Mouse (Mus musculus) layer of hippocampus, adult 9-10 months (tissue): ENCODE measurements around the gene Acap2.

Source experiments
- DNase-seq: peaks from one replicate; pipeline ENCODE4 v3.0.0; 2022; ENCODE audit warnings: low spot score

Gene Acap2

DNA sequence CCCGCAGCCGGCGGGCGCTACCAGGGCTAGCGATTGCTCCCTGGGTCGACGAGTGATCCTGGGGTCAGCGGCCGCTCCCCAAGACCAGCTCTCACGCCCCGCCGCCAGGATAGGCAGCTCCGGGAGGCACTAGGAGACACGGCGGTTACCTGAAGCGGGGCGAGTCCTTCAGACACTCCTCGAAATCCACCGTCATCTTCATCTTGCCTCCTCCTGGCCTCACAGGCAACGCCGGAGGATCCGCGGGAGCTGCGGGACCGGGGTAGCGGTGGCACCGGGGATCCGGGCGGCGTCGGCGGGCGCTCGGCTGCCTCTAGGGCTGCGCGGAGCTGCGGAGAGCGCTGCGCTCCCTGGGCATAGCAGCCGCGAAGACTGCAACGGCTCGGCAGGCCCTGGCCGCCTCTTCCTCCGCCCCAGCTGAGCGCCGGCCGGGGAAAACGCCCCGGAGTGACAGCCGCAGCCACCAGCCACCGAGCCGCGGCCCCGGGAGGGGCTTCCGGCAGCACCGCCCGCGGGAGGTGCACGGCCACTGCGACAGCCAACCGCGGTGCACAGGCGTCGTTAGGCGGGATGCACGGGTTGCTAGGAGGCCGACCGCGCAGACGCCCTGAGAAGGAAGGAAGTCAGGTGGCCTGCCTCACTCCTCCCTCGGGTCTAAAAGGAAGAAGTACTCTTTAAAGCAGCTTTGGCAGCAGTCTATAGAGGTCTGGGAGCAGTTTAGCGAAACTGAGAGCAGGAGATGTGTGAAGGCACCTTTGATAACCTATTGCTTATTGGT is at the start of gene Acap2:
Acap2 (minus strand) TSS at position 456 of the 778 bp plus-strand sequence.
- peak; percentile 87 for DNase-seq

DNA sequence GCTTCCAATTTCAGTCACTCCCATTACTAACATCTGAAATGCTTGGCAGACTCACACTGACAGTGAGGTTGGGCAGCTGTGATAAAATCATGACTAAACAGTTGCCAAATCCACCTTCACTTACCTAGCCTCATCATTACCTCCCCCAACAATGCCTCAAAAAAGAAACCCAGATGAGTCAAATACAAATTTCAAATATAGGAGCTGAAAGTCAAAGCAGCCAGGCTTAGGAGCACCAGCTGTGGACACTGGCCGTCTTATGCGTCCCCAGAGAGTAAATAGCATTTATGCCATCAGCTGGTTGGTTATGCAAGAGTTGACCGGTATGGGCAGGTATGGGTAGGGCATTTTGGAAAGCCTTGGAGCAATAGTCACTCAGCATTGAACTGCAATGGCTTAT is 48.4 kb upstream of the Acap2 start:
- DNase-seq: no peak

DNA sequence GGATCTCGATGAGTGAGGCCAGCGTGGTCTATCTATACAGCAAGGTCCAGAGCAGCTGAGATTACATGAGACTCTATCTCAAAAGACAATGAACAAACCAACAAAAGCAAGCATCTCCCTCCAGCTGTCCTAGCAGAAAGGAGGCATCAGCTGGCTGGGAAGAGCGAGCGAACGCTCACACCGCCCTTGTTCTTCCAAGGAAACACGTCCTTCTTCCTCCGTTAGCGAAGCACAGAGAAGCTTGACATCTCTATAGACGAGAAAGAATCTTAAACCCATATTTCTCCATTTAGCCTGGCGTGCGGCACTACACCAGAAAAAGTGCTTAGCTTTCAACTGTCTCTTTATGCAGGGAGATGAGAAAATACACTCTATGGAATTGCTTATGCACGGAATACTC is 47.7 kb upstream of the Acap2 start:
- DNase-seq: no peak

DNA sequence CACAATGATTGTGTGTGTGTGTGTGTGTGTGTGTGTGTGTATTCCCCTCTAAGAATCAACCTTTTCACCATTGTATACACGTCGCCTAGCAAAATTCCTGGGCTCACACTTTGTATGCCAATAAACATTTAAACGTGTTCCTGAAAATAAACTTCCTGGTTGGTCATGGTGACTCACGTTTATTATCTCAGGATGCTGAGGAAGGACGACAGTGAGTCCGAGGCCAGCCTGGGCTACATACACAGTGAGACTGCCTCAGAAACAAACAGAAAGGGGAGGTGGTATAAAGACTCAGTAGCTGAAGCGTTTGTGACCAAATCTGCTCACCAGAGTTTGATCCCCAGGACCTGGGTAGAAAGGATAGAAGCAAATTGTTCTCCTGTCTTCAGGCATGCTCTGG is 46.4 kb upstream of the Acap2 start:
- DNase-seq: no peak

DNA sequence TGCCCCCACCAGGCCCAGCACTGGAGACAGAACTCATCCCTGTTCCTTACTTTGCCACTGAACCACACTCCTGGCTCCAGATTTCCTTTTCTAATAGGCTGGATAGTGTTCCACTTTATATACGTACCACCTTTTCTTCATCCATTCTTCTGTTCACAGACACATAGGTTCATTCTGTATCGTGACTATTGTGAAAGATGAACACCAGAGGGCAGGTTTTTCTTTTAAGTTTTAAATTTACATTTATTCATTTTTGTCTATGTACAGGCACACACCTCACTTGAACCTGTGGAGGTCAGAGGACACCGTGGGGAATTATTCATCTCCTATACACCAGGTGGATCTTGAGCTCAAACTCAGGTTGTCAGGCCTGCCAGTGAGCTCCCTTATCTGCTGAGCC is 43.0 kb upstream of the Acap2 start:
- no peak for DNase-seq

DNA sequence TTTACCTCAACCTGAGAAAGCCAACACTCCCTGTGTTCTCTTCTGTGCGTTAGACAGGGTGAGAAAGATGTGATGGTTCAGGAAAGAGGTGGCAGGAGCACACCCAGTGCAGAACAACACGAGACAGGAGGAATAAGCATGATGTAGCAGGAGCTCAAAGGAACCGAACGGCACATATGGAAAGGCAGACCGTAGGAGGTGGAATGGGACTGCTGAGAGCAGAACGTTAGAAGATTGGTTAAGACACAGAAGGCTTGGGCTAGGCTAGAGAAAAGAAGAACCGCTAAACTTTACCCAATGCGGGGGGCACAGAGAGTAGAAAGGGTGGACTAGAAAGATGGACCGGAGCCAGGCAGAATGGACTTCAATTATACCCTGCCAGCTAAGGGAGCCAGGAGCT is 40.4 kb upstream of the Acap2 start:
- DNase-seq: no peak

DNA sequence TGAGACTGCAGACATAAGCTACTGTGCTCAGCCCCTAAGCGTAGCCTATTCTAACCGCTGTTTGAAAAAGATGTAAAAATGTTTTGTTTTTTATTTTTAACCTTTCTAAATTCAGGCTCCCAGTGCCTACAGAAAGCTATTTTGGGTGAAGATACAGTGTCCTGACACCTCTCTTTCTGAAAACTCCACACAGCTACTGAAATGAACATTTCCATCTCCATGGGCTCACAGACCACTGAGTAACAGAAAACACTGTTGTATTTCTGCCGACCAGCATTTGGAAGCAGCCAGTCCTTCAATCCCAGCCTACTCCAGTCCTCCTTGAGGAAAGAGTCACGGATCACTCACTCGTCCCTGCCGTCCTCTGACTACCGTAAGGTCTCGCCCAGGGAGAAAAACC is 39.5 kb upstream of the Acap2 start:
- DNase-seq: no peak

DNA sequence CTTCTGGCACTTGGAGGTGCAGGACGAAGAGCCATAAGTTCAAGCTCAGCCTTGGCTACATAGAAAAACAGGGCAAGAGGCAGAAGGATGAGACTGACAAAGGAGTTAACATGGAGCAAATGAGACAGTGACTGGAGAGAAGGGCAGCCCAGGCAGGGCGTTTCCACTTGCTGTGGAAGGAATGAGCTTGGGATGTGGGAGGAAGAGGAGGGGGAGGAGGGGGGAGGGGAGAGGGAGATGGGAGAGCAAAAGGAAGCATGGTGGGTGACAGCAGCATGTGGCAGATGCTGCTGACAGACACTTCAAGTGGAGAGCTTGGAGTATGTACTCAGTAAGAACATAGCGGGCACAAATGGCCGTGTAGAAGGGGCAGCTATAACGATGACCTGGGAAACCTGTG is 37.2 kb upstream of the Acap2 start:
- DNase-seq: no peak

DNA sequence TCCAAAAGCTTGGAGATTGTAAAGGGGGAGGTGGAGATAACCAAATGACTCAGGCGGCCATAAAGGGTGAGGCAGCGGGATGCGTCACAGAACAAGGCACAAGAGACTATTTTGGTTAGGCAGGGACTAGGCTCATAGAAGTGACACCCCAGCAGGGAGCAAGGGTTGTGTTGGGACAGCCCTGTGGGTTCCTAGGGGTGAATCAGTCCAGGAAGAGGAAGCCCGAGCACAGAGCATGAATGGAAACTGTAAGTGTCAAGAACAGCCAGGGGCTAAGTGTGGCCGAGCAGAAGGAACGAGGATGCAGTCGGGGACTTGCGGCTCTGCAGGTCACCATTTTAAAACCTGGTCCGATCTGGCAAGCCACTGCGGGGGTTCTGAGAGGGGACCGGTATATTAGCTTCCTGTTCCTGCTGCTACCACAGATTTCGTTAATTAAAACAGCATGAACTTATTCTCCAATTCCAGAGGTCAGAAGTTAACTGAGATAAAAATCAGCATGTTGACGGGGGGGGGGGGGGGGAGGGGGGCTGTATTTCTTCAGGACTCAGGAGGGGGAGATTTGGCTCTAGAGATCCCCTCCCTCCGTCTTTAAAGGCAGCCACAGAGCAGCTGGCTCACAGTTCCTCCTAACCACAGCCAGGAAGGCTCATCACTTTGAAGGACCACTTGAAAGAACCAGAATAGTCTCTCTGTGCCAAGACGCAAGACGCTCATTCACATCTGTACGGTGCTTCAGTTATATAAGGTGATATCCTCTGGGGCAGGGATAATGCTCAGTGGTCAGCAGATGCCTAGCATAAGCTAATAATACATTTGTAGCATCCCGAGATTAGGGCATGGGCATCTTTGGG is 34.6 kb upstream of the Acap2 start:
- no peak for DNase-seq

DNA sequence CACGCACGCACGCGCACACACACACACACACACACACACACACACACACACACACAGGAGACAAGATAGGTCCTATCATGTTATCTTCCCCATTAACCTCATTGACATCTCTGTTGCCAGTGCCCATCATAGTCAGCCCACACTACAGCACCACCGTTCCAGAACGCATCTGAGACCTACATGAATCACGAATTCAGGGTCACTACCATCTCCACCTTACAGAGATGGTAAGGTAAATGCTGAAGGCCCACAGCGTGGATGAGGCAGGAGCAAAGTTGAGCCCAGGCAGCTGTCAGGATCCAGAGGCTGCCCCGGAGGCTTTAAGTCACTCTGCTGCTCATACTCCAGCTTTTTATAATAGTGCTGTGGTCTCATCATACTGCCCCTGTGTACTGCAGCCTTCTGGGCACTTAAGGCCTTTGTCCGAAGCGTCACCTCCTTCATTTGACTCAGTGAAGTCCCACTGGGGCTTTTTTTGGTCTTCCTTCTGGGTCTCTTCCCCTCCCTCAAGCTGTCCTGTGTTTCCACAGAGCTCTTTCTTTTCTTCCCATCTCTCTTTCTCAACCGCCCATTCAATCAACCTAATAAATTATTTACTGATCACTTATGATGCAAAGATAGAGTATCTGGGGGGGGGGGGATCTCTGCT is 33.9 kb upstream of the Acap2 start:
- no peak for DNase-seq

DNA sequence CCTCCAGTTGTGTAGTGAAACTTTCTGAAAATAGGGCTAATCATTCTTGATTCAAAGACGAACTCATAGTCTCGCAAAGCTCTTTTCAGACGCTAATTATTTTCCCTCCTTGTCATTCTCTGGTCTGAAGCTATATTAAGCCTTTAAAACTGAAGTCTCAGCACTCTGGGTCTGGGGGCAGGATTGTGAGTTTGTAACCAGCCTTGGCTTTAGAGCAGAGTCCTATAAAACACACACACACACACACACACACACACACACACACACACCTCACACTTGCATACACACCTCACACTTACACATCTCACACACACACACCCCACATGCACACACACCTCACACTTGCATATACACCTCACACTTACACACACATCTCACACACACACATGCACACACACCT is 33.3 kb upstream of the Acap2 start:
- DNase-seq: no peak

DNA sequence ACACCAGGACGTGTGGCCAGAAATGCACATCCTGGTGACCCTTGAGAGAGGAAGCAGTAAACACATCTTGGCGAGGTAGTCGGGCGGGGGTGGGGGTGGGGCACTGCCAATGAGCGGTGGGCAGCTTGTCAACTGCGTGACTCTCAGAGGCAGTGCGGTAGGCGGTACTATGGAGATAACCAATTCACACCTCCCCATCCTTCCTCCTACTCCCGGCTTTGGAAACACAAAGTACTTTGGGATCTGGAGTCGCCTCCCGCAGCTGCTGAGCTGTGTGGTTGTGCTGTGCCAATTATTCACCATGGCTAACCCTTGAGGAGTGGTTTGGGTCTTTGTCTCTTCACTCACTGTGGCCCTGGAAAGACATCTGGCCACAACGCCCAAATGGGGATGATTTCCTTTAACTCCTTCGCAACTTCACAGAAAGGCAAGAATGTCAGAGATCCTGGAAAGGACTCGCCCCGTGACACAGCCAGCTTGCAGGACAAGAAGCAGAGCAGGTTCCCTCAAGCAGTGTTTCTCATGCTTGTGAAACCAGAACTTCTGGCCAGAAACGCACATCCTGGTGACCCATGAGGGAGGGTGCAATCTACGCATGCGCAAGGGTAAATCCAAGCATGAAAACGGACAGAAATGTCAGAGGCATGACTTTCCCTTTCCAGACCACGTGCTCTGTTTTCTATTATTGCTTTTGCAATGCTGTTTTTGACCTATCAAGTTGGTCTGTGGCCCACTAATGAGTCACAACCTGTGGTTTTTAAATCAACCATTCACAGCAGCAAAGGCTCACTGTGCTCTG is 32.7 kb upstream of the Acap2 start:
- DNase-seq: peak; percentile 70

DNA sequence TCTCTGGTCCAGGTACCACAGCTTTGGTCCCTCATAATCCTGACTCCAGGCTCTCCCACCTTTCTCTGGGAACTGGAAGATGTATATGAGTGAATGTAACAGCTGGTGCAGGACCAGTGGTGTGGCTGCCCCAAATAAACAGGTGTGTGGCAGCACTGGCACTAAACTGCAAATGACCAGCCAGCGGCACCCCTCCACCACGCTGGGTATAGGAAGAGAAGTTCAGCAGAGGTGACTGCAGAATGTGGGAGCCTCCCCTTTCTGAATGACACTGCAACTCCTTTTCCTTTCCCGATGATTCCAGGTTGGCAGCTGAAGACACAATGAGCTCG is 32.1 kb upstream of the Acap2 start:
- no peak for DNase-seq

DNA sequence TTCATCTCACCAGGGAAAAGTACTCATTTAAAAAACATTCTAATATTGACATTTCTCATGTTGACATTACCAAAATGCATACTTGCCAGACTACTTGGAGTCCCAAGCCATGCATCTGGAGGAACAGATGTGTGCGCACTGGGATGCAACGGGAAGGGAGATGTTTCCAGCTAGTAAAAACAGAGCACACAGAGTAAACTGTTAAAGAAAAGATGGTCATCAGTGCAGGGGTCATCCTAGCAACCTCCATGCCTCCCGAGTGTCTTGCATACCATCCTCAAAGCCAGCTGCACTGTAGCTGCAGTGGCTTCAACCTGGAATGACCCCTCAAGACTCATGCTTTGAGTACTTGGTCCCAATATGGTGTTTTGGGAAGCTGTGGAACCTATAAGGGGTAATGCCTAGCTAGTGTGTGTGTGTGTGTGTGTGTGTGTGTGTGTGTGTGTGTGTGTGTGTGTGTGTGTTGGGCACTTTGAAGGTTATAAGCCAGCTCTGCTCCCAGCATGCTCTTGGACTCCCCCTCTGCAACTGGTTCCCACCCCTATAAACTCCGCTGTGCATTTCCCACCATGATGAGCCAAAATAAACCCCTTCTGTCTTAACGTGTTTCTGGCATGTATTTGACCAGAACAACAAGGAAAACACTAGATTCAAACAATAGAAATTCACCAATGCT is 31.6 kb upstream of the Acap2 start:
- DNase-seq: no peak

DNA sequence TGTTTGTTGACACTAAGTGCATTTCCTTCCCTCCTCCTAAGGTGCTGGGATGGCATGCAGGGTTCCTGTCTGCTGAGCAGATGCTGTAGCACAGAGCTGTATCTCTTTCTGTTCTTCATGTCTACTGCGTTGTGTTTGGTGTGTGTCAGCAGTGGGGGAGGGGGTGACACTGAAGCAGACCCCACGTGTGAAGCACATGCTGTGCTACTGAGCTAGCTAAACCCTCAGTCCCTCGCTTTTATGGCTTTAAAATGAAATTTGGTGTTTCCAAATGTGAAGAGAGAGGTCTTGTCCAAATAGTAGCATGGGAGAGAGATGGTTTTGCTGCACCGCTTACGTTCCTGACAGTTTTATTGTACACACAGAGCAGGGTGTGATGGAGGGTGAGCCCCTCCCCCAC is 30.5 kb upstream of the Acap2 start:
- DNase-seq: no peak

DNA sequence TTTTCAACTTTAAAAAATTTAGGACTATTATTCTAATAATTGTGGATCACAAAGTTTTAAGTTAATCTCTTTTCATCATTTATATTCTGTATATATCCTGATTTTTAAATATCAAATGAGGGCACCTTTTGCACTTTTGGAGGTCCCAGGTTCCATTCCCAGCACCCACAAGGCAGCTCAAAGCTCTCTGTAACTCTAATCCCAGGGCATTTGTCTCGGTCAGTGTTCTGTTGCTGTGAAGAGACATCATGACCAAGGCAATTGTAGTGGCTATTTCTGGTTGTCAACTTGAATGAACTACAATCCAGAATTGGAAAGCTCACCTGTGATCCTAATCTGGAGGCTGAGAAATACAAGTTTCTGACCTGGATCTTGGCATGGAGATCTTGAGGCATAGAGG is 26.7 kb upstream of the Acap2 start:
- DNase-seq: no peak

DNA sequence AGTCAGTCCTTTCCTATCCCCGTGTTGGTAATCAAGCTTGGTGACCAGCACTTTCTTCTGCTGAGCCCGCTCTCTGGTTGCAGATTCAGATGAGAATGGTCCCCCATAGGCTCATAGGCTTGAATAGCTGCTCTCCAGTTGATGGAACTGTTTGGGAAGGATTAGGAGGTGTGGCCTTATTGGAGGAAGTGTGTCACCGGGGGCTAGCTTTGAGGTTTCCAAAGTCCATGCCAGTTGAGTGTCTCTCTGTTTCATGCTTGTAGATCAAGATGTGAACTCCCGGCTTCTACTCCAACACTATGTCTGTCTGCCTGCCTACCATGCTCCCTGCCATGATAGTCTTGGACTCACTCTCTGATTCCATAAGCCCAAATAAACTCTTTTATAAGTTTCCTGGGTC is 14.2 kb upstream of the Acap2 start:
- no peak for DNase-seq

DNA sequence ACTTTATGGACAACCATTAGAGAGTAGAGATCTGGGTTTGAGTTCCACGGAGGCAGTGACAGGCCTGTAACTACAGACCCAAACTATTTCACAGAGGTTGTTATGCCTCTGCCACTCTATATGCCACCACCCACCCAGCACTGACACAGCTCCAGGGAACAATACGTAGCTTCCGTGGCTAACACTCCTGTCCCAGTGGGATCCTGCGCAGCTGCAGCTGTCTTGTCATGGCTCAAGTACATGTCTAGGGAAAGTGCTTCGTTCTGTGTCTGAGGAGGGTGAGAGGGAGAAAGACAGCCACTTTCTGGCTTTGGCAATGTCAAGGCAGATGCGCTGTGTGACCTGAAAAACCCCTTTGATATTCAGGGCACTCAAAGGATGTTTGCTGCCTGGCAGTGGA is 12.4 kb upstream of the Acap2 start:
- DNase-seq: no peak

DNA sequence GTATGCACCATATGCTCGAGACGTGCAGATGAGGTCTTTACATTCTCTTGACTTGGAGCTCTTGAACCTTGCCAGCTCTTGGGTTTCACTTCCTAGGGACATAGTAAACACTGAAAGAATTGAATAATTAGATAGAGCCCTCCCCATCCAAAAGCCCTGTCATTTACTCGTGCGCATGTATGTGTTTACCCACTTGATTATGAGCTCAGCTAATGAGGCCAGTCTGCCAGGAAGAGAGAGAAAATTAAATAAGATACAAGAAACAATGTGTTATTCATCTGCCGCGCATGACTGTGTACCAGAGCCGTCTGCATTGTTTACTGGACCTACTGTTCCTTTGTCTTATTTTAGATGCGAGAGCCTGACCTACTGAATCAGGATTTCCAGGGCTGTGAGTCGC is 10.5 kb upstream of the Acap2 start:
- DNase-seq: no peak

DNA sequence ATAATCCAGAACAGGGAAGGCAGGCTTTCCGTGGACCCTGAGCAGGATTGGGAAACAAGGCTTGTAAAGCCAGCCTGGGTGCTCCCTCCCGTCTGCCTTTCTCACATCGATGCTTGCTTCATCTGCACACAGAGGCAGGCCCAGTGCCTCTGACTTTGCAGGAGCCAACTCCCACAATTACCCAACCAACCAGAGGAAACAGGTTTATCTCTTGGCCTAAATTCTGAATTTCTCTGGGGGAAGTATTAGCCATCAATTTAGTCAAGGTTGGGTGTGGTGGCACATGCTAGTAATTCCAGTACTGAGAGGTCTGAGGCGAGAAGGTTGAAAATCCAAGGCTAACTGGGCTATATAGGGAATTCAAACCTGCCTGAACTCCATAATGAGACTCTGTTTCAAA is 9.4 kb upstream of the Acap2 start:
- no peak for DNase-seq

DNA sequence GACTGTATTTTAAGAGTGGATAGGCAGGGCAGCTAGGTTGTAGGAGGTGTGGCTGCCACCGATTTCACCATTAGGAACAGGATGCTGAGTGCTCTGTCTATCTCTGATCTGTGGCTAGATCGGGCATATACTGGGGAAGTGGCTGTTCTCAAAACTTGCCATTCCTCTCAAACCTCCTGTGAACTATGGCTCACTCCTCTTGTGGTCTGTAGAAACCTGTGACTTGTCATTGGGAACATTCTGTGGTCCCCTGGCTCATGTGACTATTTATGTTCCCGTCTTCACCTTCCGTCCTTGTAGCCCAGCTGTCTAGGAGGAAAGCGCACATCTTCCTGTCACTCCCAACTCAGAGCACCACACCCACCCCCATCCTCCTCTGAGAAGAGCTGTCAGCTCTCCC is 8.9 kb upstream of the Acap2 start:
- no peak for DNase-seq

DNA sequence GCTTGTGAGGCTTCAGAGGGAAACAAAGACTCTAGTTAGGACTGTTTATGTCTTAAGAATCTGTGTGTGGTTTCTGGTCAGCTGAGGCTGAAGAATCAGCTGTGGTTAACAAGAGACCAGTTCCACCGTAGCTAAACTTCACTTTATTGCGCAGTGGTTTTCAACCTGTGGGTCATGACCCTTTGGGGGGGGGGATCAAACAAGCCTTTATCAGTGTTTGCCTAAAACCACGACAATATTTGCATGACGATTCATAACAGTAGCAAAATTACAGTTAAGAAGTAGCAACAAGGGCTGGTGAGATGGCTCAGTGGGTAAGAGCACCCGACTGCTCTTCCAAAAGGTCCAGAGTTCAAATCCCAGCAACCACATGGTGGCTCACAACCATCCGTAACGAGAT is 4.7 kb upstream of the Acap2 start:
- DNase-seq: no peak
